Mouse (Mus musculus) large intestine, adult 2 months (tissue): ENCODE results near the gene Nudt3. TPM values are rescaled to one million over a fixed set of nuclear protein-coding genes. Genes with fewer than 3 reads are reported as not detected.
"Not testable (repeated sequence)": the region's sequence is repeated elsewhere in the genome, so short reads cannot be mapped to it uniquely, and the experiment has no call there.

Experiments used
- DNase-seq: peaks from one replicate; pipeline ENCODE4 v3.0.0-alpha.2; 2012; ENCODE audit warnings: low read depth, low spot score
- WGBS: fragments of 180-500 bp; shearing (Covaris S2); methylation state at CpG from one replicate; pipeline ENCODE4 v1.1.7; 2018; 5-methylcytosine and 5-hydroxymethylcytosine counted together
- polyA plus RNA-seq: library from polyadenylated mRNA; depleted of rRNA; stranded (reverse); fragments of >200 nt; gene quantifications from 2 replicates; pipeline ENCODE4 v1.2.3, GENCODE M21; 2012

Gene Nudt3
- polyA plus RNA-seq, 1 experiment: 55.9 TPM

GRCm38 (mm10) chr17:27637333-27637732 lies 14.0 kb upstream of the Nudt3 start:
- no peak for DNase-seq
- 76% methylated on average over 9 of the region's 9 CpGs for WGBS

GRCm38 (mm10) chr17:27636132-27637020 lies 13.1 kb upstream of the Nudt3 start, which contains the start of gene Rps10:
TSS of gene Rps10 (minus strand) at chr17:27636669.
- DNase-seq: no peak
- WGBS: 64% methylated on average over 18 of the region's 18 CpGs

DNA sequence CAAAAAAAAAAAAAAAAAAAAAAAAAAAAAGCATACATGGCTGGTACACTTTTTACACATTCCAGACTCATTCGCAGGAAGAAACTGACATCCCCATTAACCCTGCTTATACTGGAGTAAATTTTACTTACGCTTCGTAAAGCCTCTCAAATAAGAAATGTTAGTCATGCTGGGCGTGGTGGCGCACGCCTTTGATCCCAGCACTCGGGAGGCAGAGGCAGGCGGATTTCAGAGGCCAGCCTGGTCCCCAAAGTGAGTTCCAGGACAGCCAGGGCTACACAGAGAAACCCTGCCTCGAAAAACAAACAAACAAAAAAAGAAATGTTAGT lies 12.2 kb upstream of the Nudt3 start:
- 22% methylated on average over 9 of the region's 9 CpGs for WGBS
- DNase-seq: not testable (repeated sequence)

- WGBS: under 1% methylated on average over 68 of the region's 72 CpGs
- DNase-seq: no peak
Measured at GRCm38 (mm10) chr17:27634871-27635574, 11.7 kb upstream of the Nudt3 start, which contains the start of gene RPS10-NUDT3. TSS of gene RPS10-NUDT3 (minus strand) at chr17:27635222.

DNA sequence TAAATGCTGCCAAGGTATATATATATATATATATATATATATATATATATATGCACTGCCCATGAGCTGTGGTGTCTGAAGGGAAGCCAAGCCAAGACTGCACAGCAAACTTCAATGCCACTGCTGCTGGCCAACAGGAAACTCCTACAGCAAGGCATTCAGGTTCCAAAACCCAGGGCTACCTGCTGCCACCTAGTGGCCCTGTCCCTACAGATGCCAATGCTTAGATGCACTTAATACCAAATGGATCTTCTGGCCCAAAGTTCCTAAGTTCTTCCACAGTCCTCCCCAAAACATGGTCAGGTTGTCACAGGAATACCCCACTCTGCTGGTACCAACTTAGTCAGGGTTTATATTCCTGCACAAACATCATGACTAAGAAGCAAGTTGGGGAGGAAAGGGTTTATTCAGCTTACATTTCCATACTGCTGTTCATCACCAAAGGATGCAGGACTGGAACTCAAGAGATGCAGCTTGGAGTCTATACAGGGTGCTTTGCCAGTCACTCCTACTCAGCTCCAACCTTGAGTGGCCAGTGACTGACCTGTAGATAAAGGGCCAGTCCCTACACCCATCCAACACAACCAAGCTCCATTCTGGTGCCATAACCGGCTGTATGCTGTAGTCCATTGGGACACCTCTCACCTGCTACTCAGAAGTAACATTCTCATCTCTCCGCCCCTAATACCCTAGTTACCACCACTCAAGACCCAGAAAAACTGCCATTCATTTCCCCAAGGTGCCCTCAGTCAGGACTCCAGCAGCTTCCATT lies 6.1 kb upstream of the Nudt3 start:
- WGBS: 73% methylated on average over 2 of the region's 2 CpGs
- no peak for DNase-seq

- DNase-seq: no peak
- 77% methylated on average over 8 of the region's 8 CpGs for WGBS
Measured at GRCm38 (mm10) chr17:27628376-27628775, 5.1 kb upstream of the Nudt3 start.

DNA sequence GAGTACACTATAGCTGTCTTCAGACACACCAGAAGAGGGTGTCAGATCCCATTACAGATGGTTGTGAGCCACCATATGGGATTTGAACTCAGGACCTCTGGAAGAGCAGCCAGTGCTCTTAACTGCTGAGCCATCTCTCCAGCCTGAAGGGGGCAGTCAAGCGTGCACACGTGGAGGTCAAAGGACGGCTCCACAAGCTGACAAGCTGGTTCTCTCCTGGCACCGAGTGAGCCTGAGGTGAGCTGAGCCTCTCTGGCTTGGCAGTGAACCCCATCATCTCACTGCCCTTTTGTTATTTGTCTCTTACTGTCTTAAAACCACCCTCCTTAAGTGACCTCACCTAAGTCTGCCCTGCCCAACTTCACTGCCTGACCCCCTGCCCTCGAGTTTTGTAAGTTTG lies 4.2 kb upstream of the Nudt3 start:
- no peak for DNase-seq
- WGBS: 16% methylated on average over 5 of the region's 5 CpGs

- DNase-seq: no peak
- 26% methylated on average over 5 of the region's 5 CpGs for WGBS
Measured at GRCm38 (mm10) chr17:27626681-27627080, 3.4 kb upstream of the Nudt3 start.

DNA sequence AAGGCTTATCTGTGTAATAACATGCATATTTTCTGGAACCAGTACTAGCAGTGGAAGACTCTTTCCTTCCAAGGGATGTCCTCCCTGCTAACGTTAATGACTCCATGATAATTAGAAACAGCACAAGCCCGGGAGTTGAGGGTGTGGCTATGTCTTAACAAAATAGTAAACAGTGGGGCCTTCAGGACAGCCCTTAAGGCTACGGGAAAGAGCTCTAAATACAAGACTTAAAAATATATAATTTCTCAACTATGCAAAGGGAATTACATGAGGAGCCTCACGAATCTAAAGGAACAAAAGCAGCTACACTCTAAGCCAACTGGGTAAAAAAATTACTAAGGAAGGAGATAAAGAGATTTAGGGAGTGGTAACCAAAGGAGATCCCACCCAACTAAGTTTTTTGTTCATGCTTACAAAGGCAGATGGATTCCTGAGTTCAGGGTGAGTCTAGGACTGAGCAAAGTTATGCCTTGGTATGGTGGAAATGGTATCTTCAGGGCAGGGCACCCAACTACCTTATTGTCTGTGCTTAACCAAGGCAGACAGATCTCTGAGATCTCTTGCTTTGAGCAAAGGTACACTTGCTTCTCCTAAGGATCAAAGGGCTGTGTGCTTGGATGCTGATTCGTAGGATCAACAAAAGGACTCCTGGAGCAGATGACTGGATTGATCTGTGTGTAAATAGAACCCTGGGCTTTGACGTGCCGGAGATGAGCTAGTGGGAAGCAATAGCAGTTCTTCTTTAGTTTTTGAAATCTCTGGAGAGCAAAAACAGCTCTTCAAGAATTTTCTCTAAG lies 2.4 kb upstream of the Nudt3 start:
- DNase-seq: no peak
- 42% methylated on average over 7 of the region's 7 CpGs for WGBS

DNA sequence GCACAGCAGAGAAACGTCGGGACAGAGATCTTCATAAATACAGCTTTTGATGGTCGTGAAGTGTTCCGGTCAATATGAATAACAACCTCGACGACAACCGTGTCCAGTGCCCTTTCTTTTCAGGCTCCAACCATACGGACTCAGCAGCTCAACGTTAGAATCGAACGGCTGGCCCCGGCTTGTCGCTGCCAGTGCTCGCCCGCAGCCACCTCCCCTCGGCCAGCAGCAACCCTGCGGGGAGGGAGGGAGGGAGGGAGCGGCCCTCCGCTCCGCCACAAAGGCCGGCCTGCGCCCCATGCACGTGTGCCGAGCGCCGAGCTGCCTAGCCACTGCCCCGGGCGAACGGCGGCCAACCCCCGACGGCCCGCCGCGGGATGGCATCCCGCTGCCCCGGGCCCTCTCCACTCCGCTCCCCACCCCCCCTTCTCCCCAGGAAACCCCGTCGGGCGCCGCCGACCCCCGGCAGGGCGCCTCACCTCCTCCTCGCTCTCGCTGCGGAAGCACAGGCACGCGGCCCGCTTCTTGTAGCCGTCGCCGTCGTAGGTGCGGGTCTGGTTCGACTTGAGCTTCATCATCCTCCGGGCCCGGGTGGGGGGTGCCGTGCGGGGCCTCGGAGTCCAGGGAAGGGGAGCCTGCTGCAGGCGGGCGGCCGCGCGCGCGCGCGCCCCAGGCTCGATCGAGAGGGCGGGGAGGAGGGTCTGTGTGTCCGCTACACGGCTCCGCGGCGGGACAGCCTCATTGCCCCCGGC lies 510 bp downstream of the Nudt3 start:
- under 1% methylated on average over 77 of the region's 80 CpGs for WGBS
- DNase-seq: no peak

DNA sequence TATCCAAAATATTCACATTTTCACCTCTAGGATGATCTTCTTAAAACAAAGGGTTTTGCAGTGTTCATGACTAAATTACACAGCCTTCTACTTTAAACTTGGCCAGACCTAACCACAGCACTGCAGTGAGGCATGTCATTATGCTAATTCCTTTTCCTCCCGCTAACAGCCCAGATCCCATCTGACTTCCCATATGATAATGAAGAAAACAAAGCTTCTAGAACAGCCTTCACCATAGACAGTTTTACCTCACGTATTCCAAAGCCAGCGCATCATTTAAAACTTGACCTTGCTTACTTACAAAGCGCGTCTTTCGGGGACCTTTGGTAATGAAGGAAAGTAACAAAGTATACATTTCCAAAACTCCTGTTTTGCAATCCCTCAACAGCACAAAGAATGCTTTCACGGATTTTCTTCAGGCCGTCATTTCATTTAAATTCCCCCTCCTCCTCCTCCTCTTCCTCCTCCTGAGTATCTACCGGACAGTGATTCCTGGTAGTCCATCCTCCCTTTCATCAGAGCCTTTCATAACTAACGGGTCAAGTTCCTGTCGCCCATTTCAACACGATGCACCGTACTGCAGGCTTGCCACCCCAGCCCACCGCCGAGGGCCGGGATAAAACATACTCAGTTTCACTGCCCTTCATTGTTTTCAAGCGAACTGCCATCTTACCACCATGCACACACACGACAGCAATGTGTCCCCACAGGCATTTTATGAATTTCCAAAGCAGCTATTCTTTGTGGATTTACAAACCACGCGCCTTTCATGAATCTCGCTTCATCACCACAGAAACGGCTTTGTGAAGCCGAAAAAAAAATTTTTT lies 1.4 kb downstream of the Nudt3 start:
- 3% methylated on average over 23 of the region's 23 CpGs for WGBS
- no peak for DNase-seq

DNA sequence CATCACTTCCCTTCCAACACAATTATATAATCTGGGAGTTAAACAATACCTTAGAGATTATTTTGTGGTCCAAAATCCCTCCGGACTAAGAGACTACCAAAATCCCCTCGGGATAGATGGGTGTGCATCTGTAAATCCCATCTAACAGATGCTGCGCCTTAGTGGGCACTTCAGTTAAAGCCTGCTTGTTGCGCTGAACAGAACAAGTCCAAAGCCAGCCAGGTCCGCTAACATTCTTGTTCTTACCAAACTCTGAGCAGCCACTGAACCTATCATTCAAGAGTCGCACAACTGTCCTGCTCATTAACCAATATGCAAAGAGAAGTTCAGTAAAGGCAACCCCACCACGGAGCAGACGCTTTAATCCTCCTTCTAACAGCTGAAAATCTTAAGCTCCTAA lies 2.1 kb downstream of the Nudt3 start:
- 44% methylated on average over 8 of the region's 8 CpGs for WGBS
- DNase-seq: no peak

GRCm38 (mm10) chr17:27615388-27615787 lies 7.9 kb downstream of the Nudt3 start:
- no peak for DNase-seq
- WGBS: 78% methylated on average over 7 of the region's 7 CpGs

DNA sequence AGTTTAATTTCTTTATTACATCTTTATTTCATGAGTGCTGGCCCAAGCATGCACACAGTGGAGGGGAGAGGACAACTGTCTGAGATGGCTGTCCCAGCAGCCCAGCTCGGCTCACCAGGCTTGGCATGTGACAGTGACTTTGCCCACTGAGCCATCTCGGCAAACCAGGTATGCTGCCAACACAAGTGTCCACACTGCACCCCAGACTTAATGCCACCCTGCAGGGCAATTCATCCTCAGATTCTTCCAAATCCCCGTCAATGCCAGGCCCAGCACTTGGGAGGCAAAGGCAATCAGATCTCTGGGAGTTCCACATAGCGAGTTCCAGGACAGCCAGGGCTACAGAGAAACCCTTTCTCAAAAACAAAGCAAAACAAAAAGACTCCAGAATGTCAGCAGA lies 10.3 kb downstream of the Nudt3 start:
- WGBS: 57% methylated on average over 4 of the region's 4 CpGs
- no peak for DNase-seq

DNA sequence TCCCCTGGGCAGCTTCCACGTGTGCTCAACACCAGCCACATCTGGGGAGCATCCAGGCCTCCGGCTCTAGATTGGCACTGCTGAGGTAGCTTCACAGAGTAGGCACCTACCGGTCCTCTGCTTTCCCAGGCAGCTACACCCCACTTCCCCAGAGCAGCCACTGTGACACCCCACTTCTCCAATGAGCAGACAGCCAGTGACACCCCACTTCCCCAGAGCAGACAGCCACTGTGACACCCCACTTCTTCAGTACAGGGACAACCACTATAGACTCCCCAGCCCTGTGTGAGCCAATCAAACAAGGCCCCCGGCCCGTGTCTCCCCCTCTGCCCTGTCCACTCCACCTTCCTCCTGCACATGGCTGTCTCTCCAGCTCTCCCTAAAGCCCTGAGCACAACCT lies 11.3 kb downstream of the Nudt3 start:
- 66% methylated on average over 5 of the region's 5 CpGs for WGBS
- no peak for DNase-seq

DNA sequence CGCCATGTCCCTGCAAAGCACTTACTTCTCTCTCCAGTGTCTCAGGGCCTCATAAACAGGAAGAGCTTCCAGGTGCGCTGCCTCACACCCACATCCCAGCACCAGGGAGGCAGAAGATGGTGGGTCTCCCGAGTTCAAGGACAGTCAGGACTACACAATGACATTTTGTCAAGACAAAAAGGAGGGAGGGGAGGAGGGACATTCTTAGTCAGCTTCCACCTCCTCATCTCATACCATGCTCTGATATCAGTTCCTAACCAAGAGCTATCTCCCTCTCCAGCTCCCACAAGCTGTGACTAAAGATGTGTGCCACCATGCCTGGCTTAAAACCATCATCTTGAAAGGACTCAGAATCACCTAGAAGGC lies 11.8 kb downstream of the Nudt3 start:
- 26% methylated on average over 3 of the region's 3 CpGs for WGBS

DNA sequence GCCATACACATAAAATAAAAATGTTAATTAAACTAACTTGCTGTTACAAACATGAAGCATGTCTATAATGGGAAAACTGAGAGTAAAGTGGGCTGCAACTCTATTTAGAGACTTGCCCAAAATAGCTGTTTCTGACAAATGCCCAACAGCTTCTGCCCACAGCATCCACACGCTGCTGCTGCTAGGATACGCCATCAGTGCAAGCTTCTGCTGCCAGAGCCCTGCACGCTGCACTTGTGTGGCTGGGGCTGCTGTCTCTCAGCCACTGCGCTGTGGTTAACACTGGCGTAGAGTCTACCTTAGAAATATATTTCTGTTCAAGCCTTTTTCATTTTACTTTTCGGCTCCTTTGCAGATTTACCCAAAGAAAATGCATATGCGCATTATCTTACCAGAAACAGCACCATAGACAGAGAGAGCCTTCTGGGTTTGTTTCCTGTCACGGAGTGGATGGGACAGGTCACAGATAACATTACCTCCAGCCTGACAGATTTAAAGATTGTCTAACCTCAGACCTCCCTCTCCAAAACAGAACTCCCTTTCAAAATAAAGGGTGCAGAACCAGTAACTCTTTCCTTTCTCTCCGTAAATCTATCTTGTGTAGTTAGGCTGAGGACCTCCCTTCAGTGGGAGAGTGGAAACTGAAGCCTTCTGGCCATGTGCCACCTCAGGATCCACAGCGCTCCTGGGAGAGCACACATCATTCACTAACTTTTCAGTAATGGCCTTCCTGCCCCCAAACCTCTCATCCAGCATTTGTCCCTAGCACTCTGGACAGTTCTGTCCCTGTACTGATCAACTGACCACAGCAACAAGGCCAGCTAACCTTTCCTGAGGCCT lies 12.4 kb downstream of the Nudt3 start:
- DNase-seq: no peak
- WGBS: 73% methylated on average over 10 of the region's 10 CpGs

More for the DNA sequence above, 11.8 kb downstream of the Nudt3 start:
- DNase-seq: no peak
